Mouse (Mus musculus): ENCODE results near the gene Syt8.
A peak's percentile ranks its signal among the peaks of the same experiment; 100 is the strongest.

Syt8 gene

GRCm38 (mm10) chr7:142409603-142410002, 25.0 kb upstream of the Syt8 start:
- no peak for DNase-seq

GRCm38 (mm10) chr7:142413285-142413684, 21.4 kb upstream of the Syt8 start:
- no peak for DNase-seq

DNA sequence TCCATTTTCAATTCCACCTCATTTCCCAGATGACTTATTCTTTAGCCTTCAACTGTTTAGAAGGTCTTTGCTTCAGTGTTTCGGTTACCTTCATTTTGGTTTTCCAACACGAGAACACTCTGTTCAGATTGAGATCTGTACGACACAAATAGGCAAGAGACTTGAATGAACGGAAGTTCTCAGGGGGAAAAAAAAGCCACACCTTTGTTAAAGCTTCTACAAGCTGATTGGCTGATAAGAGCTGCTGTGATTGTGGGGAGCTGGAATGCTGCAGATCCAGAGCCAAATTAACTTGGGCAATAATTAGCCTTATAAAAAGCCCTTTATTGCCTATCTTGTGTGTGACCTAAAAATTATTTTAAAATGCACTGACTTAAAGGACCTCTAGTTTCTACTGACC, 19.3 kb upstream of the Syt8 start:
- DNase-seq, result no peak

GRCm38 (mm10) chr7:142416225-142416624, 18.4 kb upstream of the Syt8 start:
- no peak for DNase-seq

GRCm38 (mm10) chr7:142418027-142418426, 16.6 kb upstream of the Syt8 start:
- DNase-seq, result no peak

DNA sequence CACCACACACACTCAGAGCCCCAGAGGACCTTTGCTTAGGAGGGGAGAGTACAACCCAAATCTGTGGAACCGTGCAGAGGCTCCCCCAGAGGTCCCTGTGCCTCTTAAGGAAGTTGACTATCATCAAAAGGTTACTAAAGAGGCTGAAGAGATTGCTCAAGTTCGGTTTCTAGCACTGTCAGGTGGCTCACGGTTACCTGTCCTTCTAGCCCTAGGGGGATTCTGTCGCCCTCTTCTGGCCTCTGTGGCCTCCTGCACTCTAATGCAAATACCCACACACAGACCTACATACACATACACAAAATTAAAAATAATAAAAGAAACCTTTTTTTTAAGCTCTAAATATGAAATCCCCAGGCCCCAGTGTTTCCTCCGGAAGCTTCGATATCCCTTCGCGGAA, 16.0 kb upstream of the Syt8 start:
- DNase-seq, result no peak

GRCm38 (mm10) chr7:142419887-142420286, 14.8 kb upstream of the Syt8 start:
- no peak for DNase-seq

DNA sequence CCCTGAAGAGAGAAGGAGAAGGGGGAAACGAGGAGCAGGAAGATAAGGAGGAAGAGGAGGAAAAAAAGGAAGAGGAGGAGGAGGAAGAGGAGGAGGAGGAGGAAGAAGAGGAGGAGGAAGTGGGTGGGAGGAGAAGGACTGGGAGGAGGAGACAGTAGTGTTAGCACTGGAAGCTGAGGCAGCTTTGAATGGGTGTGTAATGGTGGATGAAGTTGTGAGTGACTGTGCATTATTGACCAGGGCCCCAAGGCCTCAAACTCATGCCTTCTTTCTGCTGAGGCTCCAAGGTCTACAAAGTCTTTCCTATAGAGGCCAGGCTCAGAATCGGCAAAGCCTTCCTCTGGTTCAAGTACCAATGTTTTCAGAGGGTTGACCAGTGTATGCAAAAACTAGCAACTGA, 12.8 kb upstream of the Syt8 start:
- no peak for DNase-seq

- peak; percentile 44 for DNase-seq
These were observed 8.9 kb upstream of the Syt8 start for GRCm38 (mm10) chr7:142425641-142426213.

DNA sequence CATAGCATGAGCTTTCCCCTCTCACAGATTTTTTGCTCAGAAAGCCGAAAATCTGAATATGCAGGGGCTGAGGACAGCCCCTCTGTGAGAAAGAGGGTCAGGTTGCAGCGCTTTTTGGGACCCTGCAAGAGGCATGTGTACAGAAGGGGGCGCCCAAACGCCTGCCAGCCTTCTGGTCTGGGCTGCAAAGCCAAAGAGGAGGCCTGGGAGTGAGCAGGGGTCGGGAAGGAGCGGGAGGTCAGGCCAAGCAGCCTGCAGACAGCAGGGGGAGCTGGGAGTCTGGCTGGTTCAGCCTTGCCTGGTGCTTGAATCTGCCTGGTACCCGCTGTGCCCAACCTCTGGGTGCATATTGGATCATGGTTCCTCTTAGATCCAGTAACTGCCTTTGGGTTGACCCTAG, 6.4 kb upstream of the Syt8 start:
- DNase-seq, result peak; percentile 24

- DNase-seq, result peak; percentile 28
These were observed 4.4 kb upstream of the Syt8 start for GRCm38 (mm10) chr7:142430160-142430678.

- no peak for DNase-seq
These were observed 3.5 kb upstream of the Syt8 start for GRCm38 (mm10) chr7:142431106-142431505.

DNA sequence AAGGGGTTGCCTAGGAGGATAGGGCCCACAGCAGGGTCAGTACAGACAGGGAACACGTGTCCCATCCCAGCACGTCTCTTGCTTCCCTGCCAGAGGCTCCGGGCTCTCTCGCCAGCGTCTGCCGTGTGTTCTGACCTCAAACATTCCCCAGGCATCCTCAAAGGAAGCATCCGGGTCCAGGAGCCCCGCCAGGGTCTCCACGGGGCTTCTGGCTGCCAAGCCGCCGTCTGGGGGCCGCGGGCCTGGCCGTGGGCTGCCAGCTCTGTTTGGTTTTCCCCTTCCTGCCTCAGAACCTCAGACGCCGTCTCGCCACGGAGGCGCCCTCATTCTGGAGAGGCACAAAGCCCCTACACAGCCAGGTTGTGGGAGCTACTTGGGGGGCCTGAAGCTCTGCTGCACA, 1.0 kb upstream of the Syt8 start:
- DNase-seq, result peak; percentile 43

DNA sequence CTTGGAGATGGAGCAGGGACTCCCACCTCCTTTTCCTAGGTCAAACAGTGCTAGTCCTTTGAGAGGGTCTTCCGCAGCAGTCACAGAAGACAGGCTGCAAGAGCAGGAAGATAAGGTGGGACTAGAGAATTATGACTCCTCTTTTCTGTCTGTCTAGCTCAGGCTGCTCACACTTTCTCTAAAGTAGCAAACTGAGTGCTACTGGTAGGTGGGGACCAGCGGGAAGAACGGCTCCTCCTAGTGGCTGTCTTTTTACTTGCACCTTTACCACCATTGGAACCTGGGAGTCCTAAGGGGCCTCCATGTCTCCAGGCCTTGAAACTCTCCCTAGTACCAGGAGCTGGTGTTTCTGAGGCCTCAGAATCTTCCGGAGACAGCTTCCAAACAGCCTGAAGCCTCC, 874 bp downstream of the Syt8 start:
- peak; percentile 71 for DNase-seq

GRCm38 (mm10) chr7:142437324-142437723, 2.7 kb downstream of the Syt8 start:
- peak; percentile 35 for DNase-seq

DNA sequence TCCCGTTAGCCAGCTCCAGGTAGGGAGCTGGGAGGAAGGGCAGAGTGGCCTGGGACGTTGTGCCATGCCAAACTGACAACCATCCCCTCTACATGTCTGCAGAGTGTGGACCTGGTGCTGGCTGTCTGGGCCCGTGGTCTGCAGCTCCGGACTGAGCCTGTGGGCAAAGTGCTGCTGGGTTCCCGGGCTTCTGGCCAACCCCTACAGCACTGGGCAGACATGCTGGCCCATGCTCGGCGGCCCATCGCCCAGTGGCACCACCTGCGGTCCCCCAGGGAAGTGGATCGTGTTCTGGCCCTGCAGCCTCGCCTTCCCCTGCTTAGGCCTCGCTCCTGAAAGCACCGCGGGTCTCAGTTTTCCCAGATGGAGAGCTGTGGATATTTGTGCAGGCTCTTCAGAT, 5.3 kb downstream of the Syt8 start:
- peak; percentile 65 for DNase-seq

DNA sequence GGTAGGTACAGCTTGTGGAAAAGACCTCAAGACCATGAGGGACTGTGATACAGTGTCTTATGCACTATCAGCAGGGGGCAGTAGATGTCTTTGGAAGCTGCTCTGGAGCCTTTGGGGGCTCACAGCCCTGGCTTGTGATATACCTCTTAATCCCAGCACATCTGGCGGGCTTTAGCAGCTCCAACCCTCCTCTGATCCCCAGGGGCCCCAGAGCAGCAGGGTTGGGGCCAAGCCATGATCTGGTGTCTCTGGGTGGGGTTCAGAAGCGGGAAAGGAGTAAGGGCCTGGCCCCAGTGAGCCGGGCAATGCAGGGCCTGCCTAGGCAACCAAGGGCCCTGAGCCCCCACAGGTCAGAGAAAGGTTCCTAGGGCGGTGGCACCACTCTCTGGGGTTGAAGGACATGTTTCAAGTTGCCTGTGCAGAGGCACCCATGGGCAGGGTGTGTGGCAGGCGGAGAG, 6.0 kb downstream of the Syt8 start:
- DNase-seq, result peak; percentile 45

DNA sequence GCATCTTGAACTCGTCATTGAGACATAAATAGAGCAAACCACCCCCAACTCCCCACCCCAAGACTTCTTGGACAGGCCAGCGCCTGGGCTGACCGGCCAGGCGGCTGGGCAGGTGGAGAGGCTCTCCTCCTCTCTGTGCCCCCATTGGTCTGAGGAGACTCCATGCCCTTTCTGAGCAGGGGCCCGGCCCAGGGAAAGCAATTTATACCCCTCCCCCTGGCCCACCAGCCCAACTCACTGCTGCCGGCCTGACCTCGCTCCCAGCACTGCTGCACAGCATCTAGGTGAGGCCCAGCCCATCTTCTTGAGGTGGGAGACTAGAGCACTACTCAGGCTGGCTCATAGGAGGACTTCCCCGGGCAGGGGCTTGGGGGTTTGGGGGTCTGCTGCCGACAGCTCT, 6.9 kb downstream of the Syt8 start, which contains the start of gene Tnni2:
Tnni2 (plus strand) TSS at position 224 of the 400 bp plus-strand sequence.
- DNase-seq, result peak; percentile 17

GRCm38 (mm10) chr7:142442081-142442907, 7.6 kb downstream of the Syt8 start:
- DNase-seq, result no peak

- peak; percentile 8 for DNase-seq
These were observed 8.3 kb downstream of the Syt8 start for GRCm38 (mm10) chr7:142442908-142443420.

GRCm38 (mm10) chr7:142443474-142443873, 8.8 kb downstream of the Syt8 start:
- DNase-seq, result no peak

- peak; percentile 11 for DNase-seq
These were observed 9.5 kb downstream of the Syt8 start for GRCm38 (mm10) chr7:142444171-142444570.

DNA sequence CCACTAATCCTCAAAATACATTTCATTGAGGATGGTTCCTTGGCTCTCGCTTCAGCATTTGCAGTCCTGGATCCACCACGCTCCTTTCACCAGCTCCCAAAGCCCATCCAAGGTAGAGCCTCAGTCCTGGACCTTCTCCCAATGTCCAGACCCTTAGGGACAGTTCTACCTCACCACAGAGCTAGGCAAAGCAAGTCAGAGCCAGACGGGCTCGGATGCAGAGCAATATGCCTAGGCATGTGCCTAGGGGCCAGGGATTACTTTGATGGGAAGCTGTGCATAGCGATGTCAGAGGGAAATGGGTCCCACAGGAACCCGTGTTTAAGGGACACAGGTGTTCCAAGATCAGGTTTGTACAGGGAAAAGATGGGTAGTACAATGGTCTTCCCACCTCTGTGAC, 10.7 kb downstream of the Syt8 start:
- no peak for DNase-seq

DNA sequence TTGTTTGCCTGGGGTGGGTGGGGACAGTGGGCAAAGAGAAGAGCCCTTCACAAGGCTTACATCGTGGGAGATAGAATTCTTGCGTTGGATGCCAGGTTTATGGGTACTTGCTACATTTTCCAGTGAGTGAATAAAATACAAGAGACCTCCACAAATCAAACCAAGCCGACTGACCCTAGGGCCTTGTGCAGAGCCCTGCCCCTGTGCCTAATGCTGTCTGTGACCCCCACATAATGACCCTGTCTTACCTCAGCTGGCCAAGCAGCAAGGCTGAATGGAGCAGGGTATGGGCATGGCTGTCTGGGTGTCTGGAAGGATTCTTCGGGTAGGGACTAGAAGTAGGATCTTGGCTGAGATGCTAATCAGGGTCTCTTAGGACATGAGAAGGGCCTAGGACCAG, 11.6 kb downstream of the Syt8 start:
- DNase-seq, result no peak
